Mouse (Mus musculus): ENCODE results near the gene Olfr99.

DNA sequence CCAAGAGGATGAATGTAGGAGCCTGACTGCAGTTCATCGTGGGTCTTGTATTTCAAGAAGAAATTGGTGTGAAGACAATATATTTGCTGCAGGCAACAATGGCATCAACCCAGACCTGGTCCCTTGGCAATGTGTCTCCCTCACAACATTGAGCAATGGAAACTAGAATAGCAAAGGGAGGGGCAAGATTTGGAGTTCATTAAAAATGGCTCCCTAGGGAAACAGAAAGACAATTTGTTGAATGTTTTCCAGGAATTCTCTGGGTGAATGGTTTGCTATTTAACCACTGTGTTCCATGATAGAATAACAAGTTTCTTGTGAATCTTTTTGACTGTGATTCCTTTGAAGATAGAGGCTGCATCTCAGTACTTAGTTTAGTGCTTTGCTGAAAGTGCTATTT is 19.6 kb downstream of the Olfr99 start, which contains the start of gene Olfr98:
- TF ChIP-seq CTCF (IDR thresholded peaks at IDR 0.05; ENCODE audit: low read depth) (no peak), EP300 (IDR thresholded peaks at IDR 0.05; ENCODE audit: low read depth) (no peak)

All from liver, postnatal 0 days (tissue).